ENCODE assay signal across 22 mouse cellular contexts in genomic region chr13:59640178-59640440, GRCm38 (mm10). TPM values are rescaled to one million over a fixed set of nuclear protein-coding genes. Genes with fewer than 3 reads are reported as not detected.
A peak's percentile ranks its signal among the peaks of the same experiment; 100 is the strongest.
DNase-seq lines count a peak whose midpoint lies in the region; ATAC-seq and TF ChIP-seq lines count a peak whose summit lies in the region.
"Had no signal": no experiment of that assay in that cellular context is flagged by ENCODE, and none has a peak within 500 bp of the region (broad histone marks: within the 10 kb centered on the region; RNA-seq: fewer than 3 reads in every experiment).

No protein-coding gene starts in this region.

- 89% methylated on average over 6 of the region's 6 CpGs for WGBS in hindbrain, embryonic 11.5 days

- peak overlapping the region; percentile 64; the same call in 1 of the 2 replicates for H3K27ac ChIP-seq in gastrocnemius, adult 2 months
- no peak overlapping the region for H3K27ac ChIP-seq in hindbrain, embryonic 11.5 days (ENCODE audit: low read depth, low read length)
- H3K27ac ChIP-seq: hindbrain, embryonic 15.5 days; neural tube, embryonic 13.5 days had no signal

- no peak overlapping the region for H3K4me2 ChIP-seq in hindbrain, embryonic 11.5 days (replicated peaks; ENCODE audit: low read depth, low read length)
- H3K4me2 ChIP-seq: heart, embryonic 11.5 days; hindbrain, embryonic 15.5 days; midbrain, embryonic 11.5 days; neural tube, embryonic 13.5 days had no signal

- intact Hi-C loops in gastrocnemius, adult 2 months (cut with DNase I), result no loop called here

- no peak overlapping the region for H3K4me3 ChIP-seq in gastrocnemius, adult 2 months
- H3K4me3 ChIP-seq in G1E (ENCODE audit: low read depth, low read length), result peak overlapping the region; percentile 62; the same call in 1 of the 2 replicates
- H3K4me3 ChIP-seq in hindbrain, embryonic 11.5 days (ENCODE audit: low read depth, low read length), result no peak overlapping the region
- H3K4me3 ChIP-seq: hindbrain, embryonic 15.5 days; neural tube, embryonic 13.5 days had no signal

- TF ChIP-seq CTCF in gastrocnemius, adult 2 months (IDR thresholded peaks at IDR 0.05), result no peak
- TF ChIP-seq CTCF in G1E (IDR thresholded peaks at IDR 0.05; ENCODE audit: low read depth, low read length), result no peak

- peaks cover 64% of the 10 kb centered on the region for H3K4me1 ChIP-seq in G1E (ENCODE audit: insufficient read depth, low read depth, low read length)
- no peaks in the 10 kb centered on the region for H3K4me1 ChIP-seq in hindbrain, embryonic 11.5 days (replicated peaks; ENCODE audit: control insufficient read depth, insufficient read depth, low read length)
- H3K4me1 ChIP-seq: hindbrain, embryonic 15.5 days; neural tube, embryonic 13.5 days had no signal

- peaks cover 81% of the 10 kb centered on the region for H3K36me3 ChIP-seq in G1E (replicated peaks)
- H3K36me3 ChIP-seq in hindbrain, embryonic 11.5 days (ENCODE audit: control insufficient read depth, insufficient read depth, low read length), result peaks cover 6% of the 10 kb centered on the region; the same call in 1 of the 2 replicates

- ATAC-seq in G1E (ENCODE audit: extremely low read depth, insufficient number of reproducible peaks, low FRiP score, poor library complexity, severe bottlenecking), result no peak
- no peak for ATAC-seq in megakaryocyte-erythroid progenitor cell, adult 5-6 weeks (replicated peaks; ENCODE audit: low FRiP score, low TSS enrichment, poor library complexity, severe bottlenecking)
- ATAC-seq in hindbrain, embryonic 11.5 days (ENCODE audit: low FRiP score), result no peak
- ATAC-seq: forebrain, embryonic 14.5 days; intestine, embryonic 16.5 days; Patski had no signal

- H3K9ac ChIP-seq in hindbrain, embryonic 11.5 days (ENCODE audit: low read depth, low read length), result no peak overlapping the region
- H3K9ac ChIP-seq: hindbrain, embryonic 15.5 days; neural tube, embryonic 13.5 days had no signal

- no peaks in the 10 kb centered on the region for H3K9me3 ChIP-seq in G1E (replicated peaks)
- no peaks in the 10 kb centered on the region for H3K9me3 ChIP-seq in hindbrain, embryonic 11.5 days (ENCODE audit: control insufficient read depth, low read length)
- H3K9me3 ChIP-seq: hindbrain, embryonic 15.5 days; neural tube, embryonic 13.5 days had no signal

- peak; percentile 76 for DNase-seq in gastrocnemius, adult 2 months
- DNase-seq in gastrocnemius, postnatal 10 days, result no peak
- DNase-seq in G1E (ENCODE audit: low spot score), result no peak
- DNase-seq in cerebellum, adult 18-20 months, result peak; percentile 89 to 93
- peak; percentile 49 for DNase-seq in gastrocnemius, postnatal 25 days
- DNase-seq in hindbrain, embryonic 11.5 days (ENCODE audit: low spot score), result no peak
- DNase-seq: heart, postnatal 14 days; kidney, postnatal 14 days; lung, adult 18-20 months; lung, postnatal 36 days had no signal

- H3K27me3 ChIP-seq in G1E (ENCODE audit: insufficient read depth, low read length), result no peaks in the 10 kb centered on the region
- no peaks in the 10 kb centered on the region for H3K27me3 ChIP-seq in hindbrain, embryonic 11.5 days (ENCODE audit: control insufficient read depth, insufficient read depth, low read length)
- H3K27me3 ChIP-seq: hindbrain, embryonic 15.5 days; neural tube, embryonic 13.5 days; Patski had no signal

RNA-seq across cellular contexts. Expression of gene Golm1, which starts 35.5 kb away (rescaled TPM):
- total RNA-seq in gastrocnemius, adult 2 months (2021), result 10 to 100 TPM in 1 of 2 experiments, 1 to 10 TPM in 1; 4.5 to 11.5 TPM
- total RNA-seq in gastrocnemius, postnatal 10 days (2021), result 10 to 100 TPM; 10.4 to 13.5 TPM
- total RNA-seq in G1E (2014; fragmentation: Nextera tagmentation) (126 and 146 TPM in 2 replicates), G1E (2017) (134 and 139 TPM in 2 replicates)
- polyA plus RNA-seq in G1E (2012), result 31.5 and 32.8 TPM in 2 replicates
- total RNA-seq in gastrocnemius, postnatal 25 days (2021), result 1 to 10 TPM; 5.0 to 6.5 TPM
- total RNA-seq in megakaryocyte-erythroid progenitor cell, adult 5-6 weeks (2014; fragmentation: Nextera tagmentation), result 69.6 and 76.7 TPM in 2 replicates
- 101 and 137 TPM in 2 replicates for total RNA-seq in megakaryocyte-erythroid progenitor cell, adult 5-6 weeks (2017)
- polyA plus RNA-seq in hindbrain, embryonic 11.5 days (2014; fragmentation: Nextera tagmentation; extraction: Ambion mirVana), result 135 and 147 TPM in 2 replicates

RNA-seq across cellular contexts. Expression of gene 4921517D22Rik, which starts 53.8 kb away (rescaled TPM):
- total RNA-seq in gastrocnemius, adult 2 months (2021), result not detected
- total RNA-seq in gastrocnemius, postnatal 10 days (2021), result not detected
- total RNA-seq in G1E (2014; fragmentation: Nextera tagmentation), result not detected in 2 replicates
- total RNA-seq in G1E (2017), result 0.11 TPM in 1 of 2 replicates, not detected in the other
- not detected in 2 replicates for polyA plus RNA-seq in G1E (2012)
- not detected for total RNA-seq in gastrocnemius, postnatal 25 days (2021)
- total RNA-seq in megakaryocyte-erythroid progenitor cell, adult 5-6 weeks (2014; fragmentation: Nextera tagmentation), result not detected in 2 replicates
- not detected in 2 replicates for total RNA-seq in megakaryocyte-erythroid progenitor cell, adult 5-6 weeks (2017)
- polyA plus RNA-seq in hindbrain, embryonic 11.5 days (2014; fragmentation: Nextera tagmentation; extraction: Ambion mirVana), result not detected in 2 replicates
- total RNA-seq: heart, postnatal 14 days; layer of hippocampus, postnatal 14 days; left cerebral cortex, postnatal 10 days had no signal
- polyA plus RNA-seq: C2C12; forebrain, embryonic 14.5 days; heart, embryonic 11.5 days; hindbrain, embryonic 15.5 days; intestine, embryonic 16.5 days; midbrain, embryonic 11.5 days; neural tube, embryonic 13.5 days; Patski; stomach, embryonic 16.5 days had no signal

RNA-seq across cellular contexts. Expression of gene Naa35, which starts 55.0 kb away (rescaled TPM):
- total RNA-seq in gastrocnemius, adult 2 months (2021), result 10 to 100 TPM; 29.2 to 32.7 TPM
- total RNA-seq in gastrocnemius, postnatal 10 days (2021), result 10 to 100 TPM; 27.7 to 34.8 TPM
- total RNA-seq in G1E (2014; fragmentation: Nextera tagmentation) (63.7 and 71.9 TPM in 2 replicates), G1E (2017) (29.5 and 31.0 TPM in 2 replicates)
- polyA plus RNA-seq in G1E (2012), result 8.4 and 8.5 TPM in 2 replicates
- 10 to 100 TPM; 26.6 to 37.5 TPM for total RNA-seq in gastrocnemius, postnatal 25 days (2021)
- total RNA-seq in megakaryocyte-erythroid progenitor cell, adult 5-6 weeks (2014; fragmentation: Nextera tagmentation), result 76.9 and 107 TPM in 2 replicates
- 38.5 and 58.0 TPM in 2 replicates for total RNA-seq in megakaryocyte-erythroid progenitor cell, adult 5-6 weeks (2017)
- polyA plus RNA-seq in hindbrain, embryonic 11.5 days (2014; fragmentation: Nextera tagmentation; extraction: Ambion mirVana), result 96.0 and 120 TPM in 2 replicates

RNA-seq across cellular contexts. Expression of gene Agtpbp1, which starts 55.1 kb away (rescaled TPM):
- total RNA-seq in gastrocnemius, adult 2 months (2021), result 10 to 100 TPM; 59.1 to 71.0 TPM
- 10 to 100 TPM; 29.9 to 33.6 TPM for total RNA-seq in gastrocnemius, postnatal 10 days (2021)
- 118 and 147 TPM in 2 replicates for total RNA-seq in G1E (2014; fragmentation: Nextera tagmentation)
- total RNA-seq in G1E (2017), result 62.0 and 73.3 TPM in 2 replicates
- polyA plus RNA-seq in G1E (2012), result 6.0 and 6.1 TPM in 2 replicates
- total RNA-seq in gastrocnemius, postnatal 25 days (2021), result 10 to 100 TPM; 50.6 to 53.5 TPM
- total RNA-seq in megakaryocyte-erythroid progenitor cell, adult 5-6 weeks (2014; fragmentation: Nextera tagmentation), result 49.2 and 59.4 TPM in 2 replicates
- 67.9 and 69.6 TPM in 2 replicates for total RNA-seq in megakaryocyte-erythroid progenitor cell, adult 5-6 weeks (2017)
- polyA plus RNA-seq in hindbrain, embryonic 11.5 days (2014; fragmentation: Nextera tagmentation; extraction: Ambion mirVana), result 22.0 and 31.3 TPM in 2 replicates

Comparison
In these comparisons a context has a peak if more than half of its experiments do, and no peak if none do; other contexts are left out.
1. DNase-seq: peak in gastrocnemius, adult 2 months (single experiment), cerebellum, adult 18-20 months (2 of 2) and gastrocnemius, postnatal 25 days (single experiment); none in gastrocnemius, postnatal 10 days (single experiment), G1E (single experiment) and hindbrain, embryonic 11.5 days (single experiment).
2. RNA of gene Golm1, which starts 35.5 kb away (total RNA-seq): 126 to 146 TPM in G1E and 69.6 to 137 TPM in megakaryocyte-erythroid progenitor cell, adult 5-6 weeks; 10.4 to 13.5 TPM in gastrocnemius, postnatal 10 days, 4.5 to 11.5 TPM in gastrocnemius, adult 2 months and 5.0 to 6.5 TPM in gastrocnemius, postnatal 25 days; every median in the first group is over 4 times any median in the second.